Mouse (Mus musculus): ENCODE results near the gene Orm3. TPM values are rescaled to one million over a fixed set of nuclear protein-coding genes. Genes with fewer than 3 reads are reported as not detected.

Orm3 gene
- polyA plus RNA-seq, 1 experiment = not detected

DNA sequence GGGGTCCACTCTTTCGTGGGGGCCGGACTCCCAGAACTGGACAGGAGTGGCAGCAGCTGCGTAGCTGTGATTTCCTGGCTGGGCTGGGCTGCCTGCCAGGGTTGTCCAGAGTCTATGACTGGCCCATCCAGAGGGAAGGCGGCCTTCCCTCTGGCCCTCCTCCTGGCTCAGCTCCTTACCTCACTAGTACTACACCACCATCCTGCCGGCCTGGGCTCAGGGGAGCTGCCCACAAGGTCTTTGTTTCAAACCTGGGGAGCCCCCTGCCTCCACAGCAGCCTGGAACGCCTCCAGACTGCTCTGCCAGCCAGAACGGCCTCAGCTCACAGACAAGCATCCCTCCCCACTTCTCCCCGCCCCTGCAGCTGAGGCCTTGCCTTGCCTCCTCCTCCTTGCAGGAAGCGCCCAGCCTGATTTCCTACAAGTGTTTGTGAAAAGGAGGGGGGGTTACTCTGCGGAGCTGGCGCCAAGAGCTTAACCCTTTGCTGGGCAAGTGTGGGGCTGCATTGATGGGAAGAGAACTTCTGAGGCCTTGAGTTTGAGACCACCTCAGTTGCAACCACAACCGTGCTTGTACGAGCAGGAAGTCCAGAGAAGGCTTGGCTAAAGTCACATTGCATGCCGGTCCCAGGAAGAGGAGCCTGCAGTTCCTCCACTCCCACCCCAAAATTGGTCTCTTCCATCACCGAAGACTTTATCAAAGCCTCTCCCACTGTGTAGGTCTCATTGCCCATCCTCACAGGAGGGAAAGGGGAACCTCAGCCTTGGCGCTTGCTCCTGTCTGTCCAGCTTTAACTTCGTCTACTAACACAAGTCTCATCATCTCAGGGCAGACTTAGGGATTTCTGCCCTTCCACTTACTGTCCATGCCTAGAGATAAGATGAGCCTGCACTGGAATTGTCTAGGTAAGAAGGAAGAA, 47.3 kb downstream of the Orm3 start, which contains the start of gene Akna:
Akna (minus strand) TSS at position 315 of the 920 bp plus-strand sequence.
- peak; percentile 97 for DNase-seq (ENCODE audit: low read depth)
- TF ChIP-seq CTCF (IDR thresholded peaks at IDR 0.05; ENCODE audit: borderline replicate concordance, extremely low read depth, insufficient read depth, insufficient read length) (no peak), POLR2A (IDR thresholded peaks at IDR 0.05; ENCODE audit: borderline replicate concordance, extremely low read depth, insufficient read depth, insufficient read length, poor library complexity, severe bottlenecking) (peak; percentile 49; the same call in 1 of the 2 replicates)

DNA sequence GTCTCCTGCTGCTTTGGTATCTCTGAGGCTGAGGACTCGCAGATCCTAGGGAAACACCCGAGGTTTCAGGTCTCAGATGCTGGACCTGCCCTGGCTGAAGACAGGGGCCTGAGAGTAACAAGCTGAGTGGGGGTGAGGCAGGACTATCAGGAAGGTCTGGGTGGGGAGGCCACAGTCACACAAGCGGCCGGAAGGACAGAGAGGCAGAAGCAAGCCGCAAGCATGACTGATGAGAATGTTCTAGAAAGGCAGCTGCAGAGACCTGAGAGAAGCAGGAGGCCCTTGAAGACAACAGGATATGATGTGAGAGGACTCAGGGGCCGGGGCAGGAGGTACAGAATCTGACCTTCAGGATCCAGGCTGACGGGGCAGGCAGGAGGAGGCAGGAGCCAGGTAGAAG, 48.2 kb downstream of the Orm3 start:
- TF ChIP-seq CTCF (IDR thresholded peaks at IDR 0.05; ENCODE audit: borderline replicate concordance, extremely low read depth, insufficient read depth, insufficient read length) = no peak
- TF ChIP-seq POLR2A (IDR thresholded peaks at IDR 0.05; ENCODE audit: borderline replicate concordance, extremely low read depth, insufficient read depth, insufficient read length, poor library complexity, severe bottlenecking) = no peak
- no peak for DNase-seq (ENCODE audit: low read depth)

DNA sequence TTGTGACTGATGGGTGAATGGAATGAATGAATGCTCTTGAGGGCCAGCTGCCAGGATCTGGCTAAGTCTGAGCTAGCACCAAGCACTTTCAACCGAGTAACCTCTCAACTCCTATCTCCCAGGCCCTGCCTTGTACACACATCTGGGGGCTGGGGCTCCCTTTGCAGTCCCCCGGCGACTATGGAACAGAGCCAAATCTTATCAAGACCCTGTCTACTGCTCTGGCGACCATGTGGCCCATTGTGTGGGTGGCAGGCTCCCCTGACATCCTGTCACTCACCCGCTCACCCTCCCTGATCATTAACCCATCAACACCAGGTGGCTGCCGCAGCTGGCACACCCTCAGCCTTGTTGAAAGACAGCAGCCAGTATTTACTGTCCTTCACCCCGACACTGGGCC, 49.1 kb downstream of the Orm3 start:
- no peak for TF ChIP-seq POLR2A (IDR thresholded peaks at IDR 0.05; ENCODE audit: borderline replicate concordance, extremely low read depth, insufficient read depth, insufficient read length, poor library complexity, severe bottlenecking)
- TF ChIP-seq CTCF (IDR thresholded peaks at IDR 0.05; ENCODE audit: borderline replicate concordance, extremely low read depth, insufficient read depth, insufficient read length) = no peak
- DNase-seq (ENCODE audit: low read depth) = peak; percentile 91

DNA sequence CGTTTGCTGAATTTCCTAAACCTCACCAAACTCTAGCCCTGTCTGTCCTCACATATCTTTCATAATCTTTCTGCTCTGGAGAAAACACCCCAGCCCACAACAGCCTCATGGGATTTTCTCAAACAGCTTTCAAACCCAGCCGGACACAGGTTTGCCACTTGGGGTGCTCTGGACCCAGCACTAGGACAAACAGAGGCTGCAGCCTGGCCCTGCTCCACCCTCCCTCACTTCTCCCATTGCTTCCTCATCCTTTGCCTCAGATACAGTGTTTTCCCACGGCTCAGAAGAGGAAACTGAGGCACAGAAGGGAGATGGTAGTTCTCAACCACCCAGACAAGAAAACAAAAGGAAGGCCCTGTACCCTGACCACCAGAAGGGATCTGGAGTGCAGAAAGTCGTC, 49.7 kb downstream of the Orm3 start:
- TF ChIP-seq POLR2A (IDR thresholded peaks at IDR 0.05; ENCODE audit: borderline replicate concordance, extremely low read depth, insufficient read depth, insufficient read length, poor library complexity, severe bottlenecking) = no peak
- TF ChIP-seq CTCF (IDR thresholded peaks at IDR 0.05; ENCODE audit: borderline replicate concordance, extremely low read depth, insufficient read depth, insufficient read length) = no peak
- no peak for DNase-seq (ENCODE audit: low read depth)

DNA sequence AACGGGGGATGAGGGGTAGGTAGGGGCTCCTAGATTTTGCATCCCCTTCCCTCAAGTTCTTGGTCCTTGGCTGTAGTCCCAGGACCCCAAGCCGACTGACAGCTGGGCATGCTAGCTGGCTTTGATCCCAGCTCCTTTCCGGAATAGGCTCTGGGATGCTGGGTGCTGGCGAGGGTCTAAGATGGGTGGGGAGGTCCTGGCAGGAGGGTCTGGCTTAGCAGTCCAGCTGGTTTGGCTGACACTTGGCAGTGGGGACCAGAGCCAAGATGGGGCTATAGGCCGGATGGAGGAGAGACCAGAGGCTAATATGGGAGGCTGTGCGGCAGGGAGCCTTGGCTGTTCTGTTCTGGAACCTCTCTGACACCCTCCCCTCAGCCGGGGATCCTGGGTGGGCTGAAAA, 52.3 kb downstream of the Orm3 start:
- TF ChIP-seq POLR2A (IDR thresholded peaks at IDR 0.05; ENCODE audit: borderline replicate concordance, extremely low read depth, insufficient read depth, insufficient read length, poor library complexity, severe bottlenecking) (no peak), CTCF (IDR thresholded peaks at IDR 0.05; ENCODE audit: borderline replicate concordance, extremely low read depth, insufficient read depth, insufficient read length) (no peak)
- peak; percentile 89 for DNase-seq (ENCODE audit: low read depth)

DNA sequence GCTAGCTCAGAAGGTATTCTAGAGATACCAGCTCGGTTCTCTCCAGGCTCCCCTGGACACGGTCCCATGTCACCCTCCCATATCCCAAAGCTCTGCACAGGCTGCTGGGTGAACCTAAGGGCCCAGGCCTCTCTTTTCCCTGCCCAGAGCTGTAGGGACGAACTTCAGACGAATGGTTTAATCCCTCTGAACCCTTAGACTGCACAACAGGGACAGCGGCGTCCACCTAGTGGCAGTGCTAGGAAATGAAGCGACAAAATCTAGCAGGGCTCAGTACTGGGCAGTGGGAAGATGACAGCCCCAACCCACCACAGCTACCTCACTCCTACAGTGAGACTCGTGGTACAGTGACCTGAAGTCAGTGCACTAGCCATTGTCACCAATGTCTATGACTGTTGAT, 52.7 kb downstream of the Orm3 start:
- DNase-seq (ENCODE audit: low read depth) = peak; percentile 83
- TF ChIP-seq POLR2A (IDR thresholded peaks at IDR 0.05; ENCODE audit: borderline replicate concordance, extremely low read depth, insufficient read depth, insufficient read length, poor library complexity, severe bottlenecking) = no peak
- peak; percentile 81 for TF ChIP-seq CTCF (IDR thresholded peaks at IDR 0.05; ENCODE audit: borderline replicate concordance, extremely low read depth, insufficient read depth, insufficient read length)

Other genes with a start within 250 kb of the Orm3 start
- gene Ambp, start 201.4 kb upstream of the Orm3 start, polyA plus RNA-seq (2012; rRNA removed) = 0.05 and 0.25 TPM in 2 replicates
- gene Kif12, start 184.0 kb upstream of the Orm3 start, polyA plus RNA-seq (2012; rRNA removed) = 0.04 and 0.05 TPM in 2 replicates
- 5.7 and 6.5 TPM in 2 replicates for gene Col27a1, start 142.2 kb upstream of the Orm3 start, polyA plus RNA-seq (2012; rRNA removed)
- not detected in 2 replicates for gene Orm1, start 11.6 kb upstream of the Orm3 start, polyA plus RNA-seq (2012; rRNA removed)
- not detected in 2 replicates for gene Orm2, start 6.3 kb downstream of the Orm3 start, polyA plus RNA-seq (2012; rRNA removed)
- gene Akna, start 47.2 kb downstream of the Orm3 start, polyA plus RNA-seq (2012; rRNA removed) = 7.7 and 9.1 TPM in 2 replicates
- gene Whrn, start 139.8 kb downstream of the Orm3 start, polyA plus RNA-seq (2012; rRNA removed) = 28.2 and 30.9 TPM in 2 replicates
- 190 and 216 TPM in 2 replicates for gene Atp6v1g1, start 188.6 kb downstream of the Orm3 start, polyA plus RNA-seq (2012; rRNA removed)
- 5.2 and 5.3 TPM in 2 replicates for gene Tmem268, start 202.6 kb downstream of the Orm3 start, polyA plus RNA-seq (2012; rRNA removed)
- gene Gm11213, start 249.1 kb downstream of the Orm3 start, polyA plus RNA-seq (2012; rRNA removed) = not detected in 2 replicates

Measured in brain, embryonic 14.5 days (tissue).